Mouse (Mus musculus): ENCODE data around the gene Cdh23.

The Cdh23 gene

DNA sequence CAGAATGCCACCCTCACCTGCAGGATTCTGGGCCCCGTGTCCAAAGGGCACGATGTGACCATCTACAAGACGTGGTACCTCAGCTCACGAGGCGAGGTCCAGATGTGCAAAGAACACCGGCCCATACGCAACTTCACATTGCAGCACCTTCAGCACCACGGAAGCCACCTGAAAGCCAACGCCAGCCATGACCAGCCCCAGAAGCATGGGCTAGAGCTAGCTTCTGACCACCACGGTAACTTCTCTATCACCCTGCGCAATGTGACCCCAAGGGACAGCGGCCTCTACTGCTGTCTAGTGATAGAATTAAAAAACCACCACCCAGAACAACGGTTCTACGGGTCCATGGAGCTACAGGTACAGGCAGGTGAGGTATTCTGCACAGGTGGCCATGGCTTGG lies 338.4 kb downstream of the Cdh23 start:
- DNase-seq, result no peak

DNA sequence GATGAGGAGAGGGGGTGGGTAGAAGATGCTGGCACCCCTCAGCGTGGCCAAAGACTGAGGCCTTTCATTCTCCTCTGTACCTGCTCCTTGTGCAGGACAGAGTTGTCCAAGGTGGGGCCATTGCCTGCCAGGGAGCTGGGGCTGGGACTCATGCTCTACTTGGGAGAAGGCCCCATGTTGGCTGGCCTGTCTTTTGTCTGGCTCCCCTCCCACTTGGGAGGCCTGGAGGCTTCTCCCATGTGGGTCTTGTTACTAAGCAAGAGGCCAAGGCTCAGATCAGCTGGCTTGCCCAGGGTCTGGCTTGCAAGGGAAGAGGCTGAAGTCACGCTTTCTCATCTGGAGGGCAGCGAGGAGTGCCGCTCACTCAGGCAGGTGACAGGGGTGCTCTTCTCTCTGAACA lies 338.8 kb downstream of the Cdh23 start:
- DNase-seq, result no peak

DNA sequence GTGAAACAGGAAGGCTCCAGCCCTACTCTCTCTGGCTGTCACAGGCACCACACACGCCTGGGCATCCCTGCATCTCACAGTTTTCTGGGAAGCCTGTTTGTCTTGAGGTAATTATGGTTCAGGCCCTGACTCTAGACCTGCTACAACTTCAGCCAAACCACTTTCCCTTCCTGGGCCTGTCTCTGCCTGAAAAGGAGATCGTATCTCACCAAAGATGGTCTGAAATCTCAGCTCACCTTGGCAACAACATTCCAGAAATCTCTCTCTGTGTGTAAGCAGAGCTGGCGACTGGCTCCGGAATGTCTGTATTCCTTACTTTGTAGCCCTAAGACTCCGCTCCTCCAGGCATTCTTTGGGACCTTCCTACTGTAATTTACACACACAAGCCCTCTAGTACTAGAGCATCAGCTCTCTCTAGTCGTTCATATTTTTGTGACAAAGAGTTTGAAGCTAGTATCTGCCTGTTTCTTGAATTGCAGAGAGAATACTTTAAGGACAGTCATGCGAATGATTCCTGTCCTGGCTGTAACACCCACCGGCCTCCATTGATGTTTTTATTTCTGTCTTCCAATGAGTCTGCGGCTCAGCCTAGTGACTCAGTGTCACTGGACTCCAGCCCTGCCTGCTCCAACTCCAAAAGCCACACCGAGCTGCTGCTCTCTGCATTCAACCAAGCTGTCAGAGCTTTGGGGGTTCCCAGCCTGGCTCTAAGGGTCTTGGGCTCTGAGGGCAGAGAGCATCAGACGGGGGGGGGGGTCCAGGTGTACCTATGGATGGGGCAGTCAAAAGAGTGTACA lies 341.2 kb downstream of the Cdh23 start:
- no peak for DNase-seq

DNA sequence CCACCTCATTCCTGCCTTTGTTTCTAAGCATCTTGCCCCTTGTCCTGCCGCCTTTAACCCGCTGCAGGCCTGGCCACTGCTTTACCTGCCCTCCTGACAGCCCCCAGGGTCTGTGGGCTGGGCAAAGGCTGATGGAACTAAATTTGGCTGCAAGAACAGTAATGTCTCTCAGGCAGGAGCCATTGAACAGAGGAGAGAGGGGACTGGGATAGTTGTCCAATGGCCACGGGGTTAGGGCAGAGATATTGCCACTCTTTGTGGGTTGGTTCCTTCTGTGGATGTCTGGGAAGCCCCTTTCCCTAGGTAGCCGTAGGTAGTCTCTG lies 342.3 kb downstream of the Cdh23 start:
- no peak for DNase-seq

DNA sequence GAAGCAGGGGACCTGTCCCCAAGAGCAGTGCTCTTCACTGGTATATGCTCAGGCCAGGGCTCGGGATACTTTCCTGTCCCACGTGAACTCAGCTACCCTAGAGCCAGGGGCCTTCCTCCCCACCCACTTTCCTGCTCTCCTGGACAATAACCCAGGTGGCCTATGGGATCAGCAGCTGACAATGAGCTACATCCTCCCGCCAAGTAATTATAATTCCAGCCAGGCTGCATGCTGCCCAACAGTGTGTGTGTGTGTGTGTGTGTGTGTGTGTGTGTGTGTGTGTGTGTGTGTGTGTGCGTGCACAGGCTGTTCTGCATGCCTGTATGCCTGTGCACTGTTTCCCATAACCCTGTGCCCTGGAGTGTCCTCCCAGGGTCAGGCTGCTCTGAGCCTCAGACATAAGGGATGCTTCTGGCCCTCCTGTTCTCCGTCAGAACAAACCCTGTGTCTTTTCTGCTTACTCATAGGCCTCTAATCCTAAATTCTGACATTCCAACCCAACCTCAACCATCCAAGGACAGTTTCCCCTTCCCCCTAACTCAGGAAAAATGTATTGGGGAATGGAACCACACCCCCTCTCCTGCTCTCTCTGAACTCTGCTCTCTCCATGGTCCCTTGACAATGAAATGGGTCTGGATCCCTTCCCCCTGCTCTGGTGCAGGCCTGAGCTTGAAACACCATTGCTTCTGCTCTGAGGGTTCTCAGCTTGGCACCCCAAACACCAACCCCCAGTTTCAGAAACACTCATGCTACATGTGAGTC lies 342.9 kb downstream of the Cdh23 start:
- DNase-seq, result no peak

DNA sequence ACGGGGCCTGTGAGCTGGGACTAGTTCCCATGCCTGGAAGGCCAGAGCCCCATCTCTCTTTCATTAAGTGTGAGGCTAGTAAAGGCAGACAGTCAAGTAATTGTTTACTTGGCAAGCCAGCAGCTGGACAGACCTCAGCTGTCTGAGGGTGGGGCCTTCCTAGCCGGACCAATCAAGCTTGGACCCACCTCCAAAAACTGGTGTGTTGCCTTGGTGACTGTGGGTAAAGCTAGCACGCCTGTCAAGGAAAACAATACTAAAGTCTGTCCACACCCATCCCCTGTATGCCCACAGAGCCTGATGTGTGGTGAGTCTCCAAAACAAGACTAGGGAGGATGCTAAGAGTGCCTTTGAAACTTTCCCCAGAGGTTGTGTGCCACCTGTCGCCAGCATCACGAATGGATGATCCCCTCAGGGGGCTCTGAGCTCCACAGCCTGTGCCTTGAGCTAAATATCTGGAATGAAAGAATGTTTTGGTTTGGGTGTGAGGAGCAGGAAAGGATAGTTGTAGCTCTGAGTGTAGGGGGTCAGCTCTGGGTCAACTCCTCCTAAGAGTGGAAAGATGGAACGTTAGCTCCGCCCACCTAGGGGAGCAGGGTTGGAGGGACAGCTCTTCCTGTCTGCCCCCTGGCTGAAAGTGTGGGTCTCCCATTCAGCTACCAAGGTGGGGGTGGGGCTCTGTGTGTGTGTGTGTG lies 344.4 kb downstream of the Cdh23 start:
- no peak for DNase-seq

DNA sequence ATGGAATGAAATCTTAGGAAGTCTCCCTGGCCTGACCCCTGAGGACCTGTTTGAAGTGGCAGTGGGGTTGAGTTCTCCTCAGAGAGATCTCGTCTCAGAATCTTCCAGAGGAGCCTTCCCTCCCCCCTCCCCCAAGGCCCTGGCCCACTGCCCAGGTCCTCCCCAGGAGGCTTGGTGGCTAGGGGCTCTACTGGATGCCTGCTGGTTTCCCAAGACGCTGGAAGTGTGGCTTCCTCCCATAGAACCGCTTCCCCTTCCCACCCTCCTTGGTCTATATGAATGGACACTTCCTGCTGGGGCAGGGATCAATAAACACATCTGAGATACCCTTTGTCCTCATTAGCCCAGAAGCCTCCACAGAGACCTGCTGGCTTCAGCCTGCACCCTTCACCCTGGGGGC lies 345.0 kb downstream of the Cdh23 start:
- DNase-seq, result no peak

DNA sequence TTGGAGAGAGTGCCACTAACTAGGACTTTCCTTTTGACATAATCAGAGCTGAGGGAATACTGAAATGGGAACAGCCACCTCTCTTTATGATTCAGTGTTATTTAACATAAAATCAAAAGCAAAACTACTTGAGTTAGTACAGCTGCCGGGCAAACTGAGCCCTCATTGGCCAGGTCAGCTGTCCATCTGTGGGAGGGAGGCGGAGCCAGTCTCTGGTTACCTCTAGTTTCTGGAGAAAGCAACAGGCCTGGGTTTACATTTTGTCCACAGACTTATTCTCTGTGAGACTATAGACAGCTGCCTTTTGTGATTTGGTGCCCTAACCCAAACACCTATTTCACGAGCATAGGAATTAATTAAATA lies 345.5 kb downstream of the Cdh23 start:
- DNase-seq, result peak; percentile 62

DNA sequence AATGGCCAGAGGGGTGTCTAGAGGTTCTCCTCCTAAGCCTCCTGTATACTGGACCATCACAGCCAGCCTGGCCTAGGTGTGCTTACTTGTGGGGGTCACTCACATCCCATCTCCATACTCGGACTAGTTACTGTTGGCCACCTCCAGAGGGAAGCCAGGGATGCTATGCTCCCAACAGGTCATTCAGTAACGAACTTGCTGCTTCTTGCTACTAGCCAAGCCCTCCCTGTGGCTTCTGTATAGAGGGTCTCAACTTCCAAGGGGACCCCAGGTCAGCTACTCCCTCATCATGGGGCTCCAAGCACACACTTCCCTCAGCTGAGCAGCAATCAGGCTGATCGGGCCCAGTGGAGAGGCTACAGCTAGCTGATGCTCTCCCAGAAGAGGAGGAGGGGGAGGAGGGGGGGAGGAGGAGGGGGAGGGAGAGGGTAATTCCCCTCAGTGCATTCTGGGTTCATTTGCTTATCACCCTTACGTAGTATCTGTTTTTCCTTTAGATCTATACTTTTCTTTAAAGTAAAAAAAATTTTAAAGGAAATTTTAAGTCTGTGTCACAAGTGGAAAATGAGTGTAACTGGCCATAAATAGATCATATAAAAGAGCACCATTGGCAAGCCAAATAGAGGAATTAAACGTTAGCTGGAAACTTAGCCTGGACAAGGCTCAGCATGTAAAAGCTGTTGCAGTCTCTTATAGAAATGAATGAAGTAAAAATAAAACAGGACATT lies 346.0 kb downstream of the Cdh23 start:
- no peak for DNase-seq

DNA sequence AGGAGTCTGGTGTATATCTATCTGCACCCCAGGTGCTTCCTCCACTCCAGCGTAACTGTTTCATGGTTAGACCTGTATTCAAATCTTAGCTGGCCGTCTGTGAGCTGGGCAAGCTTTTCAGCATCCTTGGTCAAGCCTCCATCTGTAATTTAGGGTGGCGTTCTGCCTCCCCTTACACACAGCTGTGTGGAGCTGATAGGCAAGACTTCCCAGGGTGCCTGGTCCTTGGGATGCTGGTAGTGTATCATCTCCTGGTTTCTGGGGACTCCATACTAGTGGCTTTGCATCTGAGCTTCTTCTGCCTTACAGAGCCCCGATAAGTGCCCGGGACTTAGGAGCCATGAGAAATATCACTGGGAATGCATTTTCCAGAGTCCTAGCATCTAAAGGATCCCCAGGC lies 346.6 kb downstream of the Cdh23 start:
- no peak for DNase-seq

DNA sequence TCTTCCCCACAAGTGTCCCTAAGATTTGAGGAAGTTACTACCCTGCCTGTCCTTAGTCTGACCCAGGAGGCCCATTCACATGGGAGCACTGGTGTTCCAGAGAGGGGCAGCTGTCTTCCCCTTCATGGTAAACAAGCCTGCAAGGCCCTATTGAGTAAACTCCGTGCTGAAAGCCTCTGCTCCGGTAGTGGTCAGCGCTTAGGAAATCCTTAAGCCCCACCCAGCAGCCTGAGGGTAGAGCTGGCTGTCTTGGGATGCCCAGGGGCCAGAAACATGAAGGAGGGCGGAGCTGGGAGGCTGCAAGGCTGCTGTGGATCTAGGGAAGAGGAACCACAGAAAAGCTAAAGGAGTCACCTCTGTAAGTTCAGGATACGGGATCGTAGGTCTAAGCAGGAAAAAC lies 347.2 kb downstream of the Cdh23 start:
- DNase-seq, result no peak

DNA sequence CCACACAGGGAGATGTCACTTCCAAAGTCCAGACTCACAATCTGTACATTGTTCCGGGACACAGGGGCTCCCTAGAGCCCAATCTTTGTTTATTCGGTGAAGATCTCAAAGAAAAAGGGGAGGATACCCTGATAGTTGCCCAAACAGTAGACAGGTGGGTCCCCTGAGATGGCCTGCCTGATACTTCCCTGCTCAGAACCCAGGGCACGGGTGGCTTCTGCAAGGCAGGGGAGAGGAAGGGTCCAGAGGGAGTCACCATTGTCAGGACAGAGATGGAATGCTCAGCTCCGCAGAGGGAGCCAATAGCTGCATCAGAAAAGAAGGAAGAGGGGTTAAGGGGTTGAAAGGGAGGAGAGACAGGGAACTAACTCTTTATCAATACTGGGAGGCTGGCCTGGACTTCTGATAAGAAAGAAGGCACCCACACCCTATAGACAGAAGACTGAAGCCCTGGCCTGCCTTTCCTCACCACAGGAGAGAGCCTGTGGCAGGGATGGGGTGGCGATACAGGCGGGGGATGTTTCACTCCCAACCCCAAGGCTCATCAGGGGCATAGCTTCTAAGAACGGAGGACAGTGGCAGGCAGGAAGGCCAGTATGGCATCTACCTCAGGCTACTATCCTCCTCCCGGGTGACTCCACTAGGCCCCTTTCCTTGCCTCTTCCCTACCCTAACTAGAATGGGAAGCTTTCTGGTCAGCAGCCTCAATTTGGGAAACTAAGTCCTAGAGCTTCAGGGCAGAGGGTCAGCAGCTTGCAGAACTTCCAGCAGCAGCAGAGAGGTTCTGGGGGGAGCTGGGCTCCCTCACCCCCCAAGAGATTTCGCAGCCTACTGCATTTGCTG lies 348.3 kb downstream of the Cdh23 start:
- DNase-seq, result no peak

DNA sequence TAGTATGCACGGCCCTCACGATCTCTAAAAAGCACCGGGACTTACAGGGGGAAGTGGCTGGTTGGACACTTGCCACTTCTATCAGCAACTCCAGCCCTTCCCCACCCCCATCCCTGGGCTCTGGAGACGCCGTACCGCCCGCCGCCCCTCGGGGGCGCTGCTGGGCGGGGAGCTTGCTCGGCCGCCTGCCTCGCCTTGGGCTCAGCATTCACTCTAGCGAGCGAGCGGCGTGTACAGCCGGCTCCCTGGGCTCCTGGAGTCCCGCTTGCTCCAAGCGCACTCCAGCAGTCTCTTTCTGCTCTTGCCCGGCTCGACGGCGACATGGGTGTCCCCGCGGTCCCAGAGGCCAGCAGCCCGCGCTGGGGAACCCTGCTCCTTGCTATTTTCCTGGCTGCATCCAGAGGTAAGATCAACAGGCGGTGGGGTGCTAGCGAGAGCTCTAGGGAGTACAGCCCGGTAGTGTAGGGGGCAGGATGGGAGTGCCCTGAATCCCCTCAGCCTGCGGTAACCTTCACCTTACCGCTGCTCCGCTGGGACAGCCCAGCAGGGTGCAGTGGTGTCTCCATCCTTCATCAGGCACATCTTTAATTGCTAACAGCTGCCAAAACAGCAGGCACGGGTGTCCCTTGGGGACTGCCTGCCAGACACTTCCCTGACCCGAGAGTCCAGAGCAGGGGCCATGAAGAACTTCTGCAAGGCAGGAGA lies 349.4 kb downstream of the Cdh23 start, which contains the start of gene Vsir:
Vsir (plus strand) TSS at position 151 of the 705 bp plus-strand sequence.
- peak; percentile 32 for DNase-seq

DNA sequence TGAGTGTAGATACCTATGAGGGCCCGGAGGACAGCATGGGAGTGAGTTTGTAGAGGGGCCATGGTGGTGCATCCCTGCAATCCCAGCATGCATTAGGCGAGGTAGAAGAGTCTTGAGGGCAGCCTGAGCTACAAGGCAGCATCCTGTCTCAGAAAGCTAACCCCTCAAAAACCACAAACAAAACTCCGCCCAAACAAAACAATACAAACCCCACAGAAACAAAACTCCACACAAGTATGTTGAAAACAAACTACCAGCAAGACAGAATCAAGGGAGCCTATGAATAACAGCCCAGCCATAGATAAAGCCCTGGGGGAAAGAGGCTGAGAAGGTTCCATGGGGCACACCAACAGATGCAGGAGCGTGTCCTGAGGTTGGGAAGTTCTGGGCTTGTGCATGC lies 350.2 kb downstream of the Cdh23 start:
- DNase-seq, result no peak

DNA sequence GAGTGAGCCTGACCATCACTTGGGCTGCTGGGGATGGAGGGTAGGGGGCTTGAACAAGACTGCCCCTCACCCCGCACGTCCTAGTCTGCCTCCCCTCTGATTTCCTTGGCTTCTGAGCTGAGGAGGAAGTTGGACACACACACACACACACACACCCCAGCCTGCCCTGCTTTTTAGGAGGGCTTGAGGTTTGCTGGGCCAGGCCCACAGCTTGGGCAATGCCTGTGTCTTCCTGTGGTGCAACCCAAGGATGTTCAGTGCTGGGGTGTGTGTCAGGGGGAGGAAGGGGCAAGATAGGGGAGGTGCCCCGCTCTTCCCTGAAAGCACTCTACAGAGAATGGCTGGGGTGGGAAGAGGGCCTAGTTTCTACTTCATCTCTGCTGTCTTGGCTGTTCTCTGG lies 352.2 kb downstream of the Cdh23 start:
- DNase-seq, result no peak

DNA sequence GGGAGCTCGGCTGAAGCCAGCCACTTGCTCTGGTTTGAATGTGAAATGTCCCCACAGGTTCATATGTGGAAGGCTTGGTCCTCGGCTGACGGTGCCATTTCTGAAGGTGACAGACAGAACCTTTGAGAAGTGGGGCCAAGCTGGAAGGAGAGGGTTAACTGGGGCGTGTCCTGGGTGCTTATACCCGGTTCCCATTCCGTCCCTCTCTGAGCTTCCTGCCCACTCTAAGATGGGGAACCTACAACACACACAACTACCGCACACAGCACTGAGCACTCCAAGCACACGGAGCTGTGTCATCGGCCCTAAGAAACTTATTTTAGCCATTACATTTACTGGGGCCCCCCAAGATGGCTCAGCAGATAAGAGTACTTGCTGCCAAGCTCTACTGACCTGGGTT lies 354.8 kb downstream of the Cdh23 start:
- no peak for DNase-seq

DNA sequence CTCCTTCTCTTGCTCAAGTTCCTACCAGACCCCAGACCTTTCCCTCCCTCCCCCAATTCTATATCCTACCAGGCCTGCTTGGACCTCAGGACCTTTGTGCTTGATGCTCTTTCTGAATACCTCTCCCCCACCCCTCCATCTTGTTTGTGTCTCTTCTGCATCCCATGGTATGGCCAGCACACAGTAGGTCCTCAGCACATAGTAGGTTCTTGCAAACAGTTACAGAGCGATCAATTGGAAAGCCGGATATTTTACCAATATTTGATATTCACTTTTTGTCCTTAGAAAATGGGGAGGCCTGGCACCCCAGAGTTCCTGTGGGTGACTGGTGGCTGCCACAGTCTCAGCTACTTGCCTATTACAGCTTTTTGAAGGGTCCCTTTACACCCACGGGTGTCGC lies 361.3 kb downstream of the Cdh23 start:
- no peak for DNase-seq

DNA sequence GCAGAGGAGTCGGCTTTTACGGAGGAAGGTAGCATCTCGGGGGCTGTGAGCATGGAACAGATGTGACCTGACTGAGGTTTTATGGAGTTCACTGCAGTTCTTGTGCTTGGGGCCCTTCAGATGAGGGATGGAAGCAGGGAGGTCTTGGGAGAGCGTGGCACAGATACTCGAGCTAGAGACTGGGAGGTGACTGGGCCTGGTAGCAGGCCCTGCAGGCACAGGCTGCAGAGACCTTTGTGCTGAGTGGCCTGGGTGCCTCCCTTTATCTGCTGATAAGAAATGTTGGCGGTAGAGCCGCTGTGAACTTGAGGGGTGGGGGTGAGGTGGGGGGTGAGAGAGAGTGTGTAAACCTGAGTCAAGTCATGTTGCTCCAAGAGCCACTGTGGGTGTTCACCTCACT lies 361.7 kb downstream of the Cdh23 start:
- no peak for DNase-seq

DNA sequence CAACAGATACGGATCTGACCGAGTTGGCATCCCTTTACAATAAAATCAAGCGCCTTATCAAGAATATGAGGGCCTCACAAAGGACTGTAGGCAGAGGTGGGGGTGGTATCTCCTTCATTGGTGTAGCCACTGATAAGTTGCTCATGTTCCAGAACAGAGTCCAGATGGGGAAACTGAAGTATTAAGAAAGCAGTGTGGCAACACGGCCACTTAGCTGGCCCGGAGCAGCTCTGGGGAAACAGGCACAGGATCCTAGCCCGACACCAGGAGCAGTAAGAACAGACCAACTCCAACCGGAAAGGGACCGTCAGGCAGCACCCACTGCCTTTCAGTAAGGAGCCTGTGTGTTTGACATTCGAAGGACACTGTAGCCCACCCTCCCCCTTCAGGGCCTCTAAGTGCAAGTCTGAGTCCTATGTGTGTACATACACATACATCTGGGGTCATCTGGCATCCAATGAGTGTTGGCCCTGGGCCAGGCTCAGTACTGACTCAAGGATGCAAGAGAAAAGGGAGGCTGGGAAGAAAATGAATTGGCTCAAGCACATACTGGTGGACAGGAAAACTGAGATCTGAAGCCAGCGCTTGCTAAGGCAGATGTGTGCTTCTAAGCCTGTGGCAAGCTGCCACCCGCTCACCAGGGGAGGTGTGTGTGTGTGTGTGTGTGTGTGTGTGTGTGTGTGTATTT lies 367.2 kb downstream of the Cdh23 start:
- DNase-seq, result no peak

DNA sequence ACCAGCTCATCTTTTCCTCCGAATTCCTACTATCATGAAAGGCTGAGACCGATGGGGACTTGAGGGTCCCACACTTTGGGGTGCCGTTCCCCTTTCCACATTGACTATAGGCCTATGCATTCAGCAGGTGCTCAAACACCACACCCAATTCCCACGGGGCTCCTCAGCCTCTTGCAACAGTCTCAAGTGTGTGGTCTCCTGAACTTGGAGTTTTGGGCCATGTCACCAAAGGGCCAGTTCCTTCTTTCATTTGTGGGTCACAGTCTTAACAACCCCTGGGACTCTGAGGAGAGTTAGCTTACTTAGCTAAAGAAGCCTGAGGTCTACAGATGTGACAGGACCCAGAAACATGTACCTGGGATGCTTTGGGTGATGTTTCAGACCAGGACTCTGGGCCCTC lies 380.1 kb downstream of the Cdh23 start:
- no peak for DNase-seq

DNA sequence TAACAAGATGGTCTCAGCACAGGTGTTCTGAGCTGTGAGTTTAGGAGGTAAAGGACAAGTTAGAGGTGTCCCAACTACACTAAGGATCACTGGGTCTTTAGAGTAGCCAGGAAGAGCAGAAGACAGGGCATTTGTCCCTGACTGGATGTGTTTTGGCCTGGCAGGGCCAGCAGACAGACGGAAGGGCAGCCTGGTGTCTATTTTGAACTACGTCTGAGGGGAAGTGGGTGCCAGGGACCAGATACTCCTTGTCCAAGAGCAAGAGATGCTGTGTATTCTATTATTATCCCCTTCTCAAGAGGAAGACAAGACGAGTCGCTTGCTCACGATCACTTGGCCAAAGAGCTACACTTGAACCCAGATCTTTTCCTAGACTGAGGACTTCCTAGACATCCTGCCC lies 382.7 kb downstream of the Cdh23 start:
- DNase-seq, result no peak

All from right cerebral cortex, adult 18-20 months (tissue).